Mouse (Mus musculus) brain, embryonic 14.5 days (tissue): ENCODE results near the gene Dpyd. TPM values are rescaled to one million over a fixed set of nuclear protein-coding genes. Genes with fewer than 3 reads are reported as not detected.

ENCODE experiments used
- DNase-seq: peaks from one replicate; pipeline ENCODE4 v3.0.0-alpha.2; 2011; ENCODE audit warnings: low read depth
- CTCF ChIP-seq: fragments of 200-500 bp; IDR thresholded peaks from 2 replicates; pipeline ENCODE4 v1.5.1; 2012; ENCODE audit warnings: inconsistent platforms, mild to moderate bottlenecking, moderate library complexity, borderline replicate concordance; ENCODE audit not compliant: insufficient read depth, insufficient read length; ENCODE audit errors: extremely low read depth
- POLR2A ChIP-seq: fragments of 200-500 bp; IDR thresholded peaks from 2 replicates; pipeline ENCODE4 v1.6.1; 2012; ENCODE audit warnings: mild to moderate bottlenecking, inconsistent platforms, borderline replicate concordance; ENCODE audit not compliant: poor library complexity, insufficient read depth, insufficient read length, severe bottlenecking; ENCODE audit errors: extremely low read depth
- polyA plus RNA-seq: library from polyadenylated mRNA; depleted of rRNA; stranded (reverse); fragments of >200 nt; gene quantifications from 2 replicates; pipeline ENCODE4 v1.2.3, GENCODE M21; 2012

Dpyd gene
- polyA plus RNA-seq, 1 experiment = 2.2 TPM

- TF ChIP-seq POLR2A (no peak), CTCF (no peak)
- no peak for DNase-seq
Observed at GRCm38 (mm10) chr3:118601689-118602640, 40.0 kb downstream of the Dpyd start.

- TF ChIP-seq POLR2A = no peak
- TF ChIP-seq CTCF = no peak
- peak; percentile 75 for DNase-seq
Observed at GRCm38 (mm10) chr3:118608708-118609107, 46.8 kb downstream of the Dpyd start.

GRCm38 (mm10) chr3:118626455-118627375 lies 64.8 kb downstream of the Dpyd start:
- TF ChIP-seq CTCF = no peak
- no peak for TF ChIP-seq POLR2A
- DNase-seq = peak; percentile 94

- DNase-seq = no peak
- TF ChIP-seq CTCF (no peak), POLR2A (no peak)
Observed at GRCm38 (mm10) chr3:118629737-118630136, 67.8 kb downstream of the Dpyd start.

GRCm38 (mm10) chr3:118646024-118646570 lies 84.2 kb downstream of the Dpyd start:
- TF ChIP-seq POLR2A (no peak), CTCF (no peak)
- peak; percentile 36 for DNase-seq

GRCm38 (mm10) chr3:118663987-118664692 lies 102.2 kb downstream of the Dpyd start:
- TF ChIP-seq POLR2A = no peak
- no peak for TF ChIP-seq CTCF
- peak; percentile 91 for DNase-seq

- DNase-seq = peak; percentile 87
- TF ChIP-seq POLR2A = no peak
- no peak for TF ChIP-seq CTCF
Observed at GRCm38 (mm10) chr3:118674121-118674745, 112.3 kb downstream of the Dpyd start.

- DNase-seq = peak; percentile 79
- no peak for TF ChIP-seq POLR2A
- no peak for TF ChIP-seq CTCF
Observed at GRCm38 (mm10) chr3:118675441-118675840, 113.5 kb downstream of the Dpyd start.

- TF ChIP-seq CTCF = no peak
- no peak for TF ChIP-seq POLR2A
- peak; percentile 56 for DNase-seq
Observed at GRCm38 (mm10) chr3:118676052-118676777, 114.3 kb downstream of the Dpyd start.
